Mouse (Mus musculus) liver, postnatal 0 days (tissue): ENCODE measurements around the gene Kiss1r. TPM values are rescaled to one million over a fixed set of nuclear protein-coding genes. Genes with fewer than 3 reads are reported as not detected.
A peak's percentile ranks its signal among the peaks of the same experiment; 100 is the strongest.

Experiments
- ATAC-seq: fragments of 200-750 bp; cut with Nextera tagmentation; 2 replicates; pipeline ENCODE4 v1.8.0; 2017; ENCODE audit warnings: mild to moderate bottlenecking, moderate library complexity
- DNase-seq: peaks from one replicate; pipeline ENCODE4 v3.0.0-alpha.2; 2016
- H3K27ac ChIP-seq: fragments of 300-500 bp; sonication (generic); 2 replicates; pipeline ENCODE4 v1.5.1; 2014; ENCODE audit warnings: antibody characterized with exemption, moderate library complexity, mild to moderate bottlenecking, low read depth
- H3K27me3 ChIP-seq: fragments of 300-500 bp; sonication (generic); 2 replicates; pipeline ENCODE4 v1.6.1; 2014; ENCODE audit warnings: low read length, control low read depth, mixed read lengths; ENCODE audit not compliant: insufficient read depth
- H3K36me3 ChIP-seq: fragments of 300-500 bp; sonication (generic); replicated peaks from 2 replicates; pipeline ENCODE4 v1.6.1; 2014; ENCODE audit warnings: mild to moderate bottlenecking, control low read depth, low read length, moderate library complexity, mixed read lengths; ENCODE audit not compliant: insufficient read depth
- H3K4me1 ChIP-seq: fragments of 300-500 bp; sonication (generic); 2 replicates; pipeline ENCODE4 v1.6.1; 2014; ENCODE audit warnings: antibody characterized with exemption, mild to moderate bottlenecking, control low read depth; ENCODE audit not compliant: insufficient read depth
- H3K4me2 ChIP-seq: fragments of 300-500 bp; sonication (generic); 2 replicates; pipeline ENCODE4 v1.6.1; 2014; ENCODE audit warnings: low read depth, mild to moderate bottlenecking, low read length, moderate library complexity, mixed read lengths
- H3K4me3 ChIP-seq: fragments of 300-500 bp; sonication (generic); 2 replicates; pipeline ENCODE4 v1.5.1; 2014; ENCODE audit warnings: low read depth, low read length
- H3K9ac ChIP-seq: fragments of 300-500 bp; sonication (generic); replicated peaks from 2 replicates; pipeline ENCODE4 v1.6.1; 2014; ENCODE audit warnings: mild to moderate bottlenecking, moderate library complexity
- H3K9me3 ChIP-seq: fragments of 300-500 bp; sonication (generic); 2 replicates; pipeline ENCODE4 v1.6.1; 2016; ENCODE audit warnings: mild to moderate bottlenecking, control low read depth, low read length, mixed read lengths
- CTCF ChIP-seq: sonication (generic); IDR thresholded peaks from 2 replicates; pipeline ENCODE4 v1.5.1; 2016; ENCODE audit warnings: antibody characterized with exemption, low read depth
- EP300 ChIP-seq: IDR thresholded peaks from 2 replicates; pipeline ENCODE4 v1.6.1; 2016; ENCODE audit warnings: antibody characterized with exemption, low read depth, mild to moderate bottlenecking
- WGBS: fragments of 180-500 bp; shearing (Covaris S2); extraction: QIAGEN DNeasy Blood & Tissue Kit; methylation state at CpG from one replicate; pipeline ENCODE4 v1.1.7; 2014; ENCODE audit not compliant: insufficient replicate concordance; 5-methylcytosine and 5-hydroxymethylcytosine counted together
- polyA plus RNA-seq: library from polyadenylated mRNA; unstranded; fragments of >200 nt; fragmentation: Nextera tagmentation; extraction: Ambion mirVana; gene quantifications from 2 replicates; pipeline ENCODE4 v1.2.1, GENCODE M21; 2015

Gene Kiss1r
- polyA plus RNA-seq, 1 experiment from 2014 or later = 0.34 TPM

DNA sequence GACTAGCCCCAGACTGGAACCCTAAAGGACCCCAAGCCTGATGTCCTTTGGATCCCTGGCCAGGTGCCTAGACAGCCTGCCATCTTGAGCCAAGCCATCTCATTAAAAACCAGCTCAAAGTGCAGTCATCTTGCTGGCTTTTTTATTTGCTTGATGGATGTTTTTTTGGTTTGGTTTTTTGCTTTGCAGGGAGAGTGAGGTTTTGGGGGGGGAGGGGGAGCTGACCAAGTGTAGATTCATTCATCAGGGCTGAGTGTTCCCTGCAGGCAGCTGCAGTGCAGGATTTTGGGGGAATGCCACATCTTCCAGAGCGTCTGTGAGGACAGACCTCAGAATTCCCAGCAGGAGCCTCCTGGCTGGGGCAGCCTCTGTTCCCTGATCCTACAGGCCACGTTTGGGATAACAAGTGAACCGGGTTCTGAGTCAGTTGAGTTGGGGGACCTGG is 52.4 kb downstream of the Kiss1r start:
- Histone ChIP-seq H3K27me3 (peaks cover 23% of the 10 kb centered on the region), H3K27ac (no peak overlapping the region), H3K36me3 (peaks cover 37% of the 10 kb centered on the region), H3K9ac (no peak overlapping the region), H3K4me1 (peaks cover 3% of the 10 kb centered on the region; the same call in 1 of the 2 replicates), H3K4me3 (no peak overlapping the region), H3K9me3 (no peaks in the 10 kb centered on the region), H3K4me2 (no peak overlapping the region)
- ATAC-seq = no peak
- WGBS = 26% methylated on average over 3 of the region's 3 CpGs
- DNase-seq = no peak
- TF ChIP-seq CTCF = no peak
- TF ChIP-seq EP300 = no peak

DNA sequence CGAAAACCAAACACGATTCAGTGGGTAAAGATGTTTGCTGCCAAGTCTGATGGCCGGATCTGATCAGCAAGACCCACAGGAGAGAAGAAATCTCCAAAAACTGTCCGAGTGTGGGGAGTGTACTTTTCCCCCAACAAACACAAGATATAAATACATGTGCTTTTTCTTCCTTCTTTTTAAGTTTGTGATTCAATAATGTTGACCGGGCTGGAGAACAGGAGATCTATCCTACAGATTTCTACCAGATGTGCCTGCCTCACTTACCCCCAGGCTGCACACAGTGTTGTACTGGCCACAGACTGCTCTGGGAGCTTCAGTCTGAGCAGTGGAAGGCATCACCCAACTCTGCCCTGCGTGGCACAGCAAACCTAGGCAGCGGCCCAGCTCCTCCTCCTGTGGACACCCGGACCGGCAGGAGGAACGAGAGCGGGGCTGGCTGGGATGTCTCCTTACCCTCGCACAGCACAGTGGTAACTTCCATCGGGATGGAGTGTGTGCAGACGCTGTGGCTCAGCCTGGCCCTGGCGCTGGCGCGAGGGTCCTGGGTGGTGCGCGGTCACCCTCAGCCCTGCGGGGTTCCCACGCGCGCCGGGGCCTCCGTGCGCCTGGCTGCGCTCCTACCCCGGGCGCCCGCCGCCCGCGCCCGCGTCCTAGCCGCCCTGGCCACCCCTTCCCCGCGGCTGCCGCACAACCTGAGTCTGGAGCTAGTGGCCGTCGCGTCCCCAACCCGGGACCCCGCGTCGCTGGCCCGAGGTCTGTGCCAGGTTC is 53.8 kb downstream of the Kiss1r start, which contains the start of gene Grin3b:
Grin3b (plus strand) TSS at position 301 of the 768 bp plus-strand sequence.
- Histone ChIP-seq H3K27ac (no peak within 1 kb of the TSS), H3K27me3 (peaks cover 23% of the 10 kb centered on the region), H3K4me3 (peak within 1 kb of the TSS; percentile 8; the same call in 1 of the 2 replicates), H3K36me3 (peaks cover 28% of the 10 kb centered on the region), H3K4me2 (peak within 1 kb of the TSS; percentile 40), H3K9me3 (no peaks in the 10 kb centered on the region), H3K4me1 (peaks cover 3% of the 10 kb centered on the region; the same call in 1 of the 2 replicates), H3K9ac (no peak within 1 kb of the TSS)
- 8% methylated on average over 43 of the region's 47 CpGs for WGBS
- TF ChIP-seq CTCF (no peak), EP300 (no peak)
- DNase-seq (no peak), ATAC-seq (no peak)

DNA sequence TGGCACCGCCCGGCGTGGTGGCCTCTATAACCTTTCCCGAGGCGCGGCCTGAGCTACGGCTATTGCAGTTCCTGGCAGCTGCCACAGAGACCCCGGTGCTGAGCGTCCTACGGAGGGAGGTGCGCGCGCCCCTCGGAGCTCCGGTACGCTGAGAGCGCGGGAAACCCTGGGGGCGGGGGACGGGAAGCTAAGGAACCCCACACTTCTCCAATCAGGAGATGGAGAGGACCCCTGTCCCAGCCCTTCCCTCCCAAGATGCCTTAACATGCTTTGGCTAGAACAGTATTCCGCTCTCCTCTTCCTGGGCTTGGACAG is 54.4 kb downstream of the Kiss1r start:
- Histone ChIP-seq H3K4me1 (peaks cover 3% of the 10 kb centered on the region; the same call in 1 of the 2 replicates), H3K27ac (no peak overlapping the region), H3K36me3 (peaks cover 28% of the 10 kb centered on the region), H3K27me3 (peaks cover 23% of the 10 kb centered on the region), H3K9me3 (no peaks in the 10 kb centered on the region), H3K4me3 (peak overlapping the region; percentile 8; the same call in 1 of the 2 replicates), H3K4me2 (peak overlapping the region; percentile 40), H3K9ac (no peak overlapping the region)
- no peak for DNase-seq
- WGBS = 7% methylated on average over 21 of the region's 21 CpGs
- no peak for TF ChIP-seq CTCF
- ATAC-seq = no peak

Other genes starting within 250 kb of the Kiss1r start
- gene Tpgs1, start 247.6 kb upstream of the Kiss1r start, polyA plus RNA-seq = 24.9 and 25.8 TPM in 2 replicates
- gene Cdc34, start 234.8 kb upstream of the Kiss1r start, polyA plus RNA-seq = 77.6 and 80.1 TPM in 2 replicates
- gene Gzmm, start 228.0 kb upstream of the Kiss1r start, polyA plus RNA-seq = 0.09 and 0.13 TPM in 2 replicates
- gene Bsg, start 212.5 kb upstream of the Kiss1r start, polyA plus RNA-seq = 979 and 1,075 TPM in 2 replicates
- gene Hcn2, start 200.3 kb upstream of the Kiss1r start, polyA plus RNA-seq = 0.04 and 0.06 TPM in 2 replicates
- gene Polrmt, start 170.4 kb upstream of the Kiss1r start, polyA plus RNA-seq = 9.9 and 12.6 TPM in 2 replicates
- not detected in 2 replicates for gene Fgf22, start 161.9 kb upstream of the Kiss1r start, polyA plus RNA-seq
- 28.2 and 34.1 TPM in 2 replicates for gene Rnf126, start 150.0 kb upstream of the Kiss1r start, polyA plus RNA-seq
- gene Fstl3, start 139.7 kb upstream of the Kiss1r start, polyA plus RNA-seq = 0.36 and 0.63 TPM in 2 replicates
- 5.0 and 7.2 TPM in 2 replicates for gene Prss57, start 126.0 kb upstream of the Kiss1r start, polyA plus RNA-seq
- 7.9 and 9.2 TPM in 2 replicates for gene Palm, start 123.4 kb upstream of the Kiss1r start, polyA plus RNA-seq
- 1.00 and 1.3 TPM in 2 replicates for gene Misp, start 96.0 kb upstream of the Kiss1r start, polyA plus RNA-seq
- 55.4 and 59.1 TPM in 2 replicates for gene Ptbp1, start 62.5 kb upstream of the Kiss1r start, polyA plus RNA-seq
- gene Prtn3, start 42.5 kb upstream of the Kiss1r start, polyA plus RNA-seq = 123 and 127 TPM in 2 replicates
- gene Plppr3, start 42.3 kb upstream of the Kiss1r start, polyA plus RNA-seq = 2.9 and 4.9 TPM in 2 replicates
- gene Elane, start 30.7 kb upstream of the Kiss1r start, polyA plus RNA-seq = 180 and 207 TPM in 2 replicates
- gene Cfd, start 26.1 kb upstream of the Kiss1r start, polyA plus RNA-seq = not detected in 2 replicates
- 13.5 and 14.3 TPM in 2 replicates for gene Med16, start 8.0 kb upstream of the Kiss1r start, polyA plus RNA-seq
- gene Gm26602, start 6.1 kb upstream of the Kiss1r start, polyA plus RNA-seq = 4.6 TPM in 1 of 2 replicates, not detected in the other
- 47.3 and 51.7 TPM in 2 replicates for gene R3hdm4, start 4.2 kb downstream of the Kiss1r start, polyA plus RNA-seq
- 4.5 and 5.5 TPM in 2 replicates for gene Arid3a, start 10.1 kb downstream of the Kiss1r start, polyA plus RNA-seq
- 40.7 and 41.2 TPM in 2 replicates for gene Wdr18, start 43.2 kb downstream of the Kiss1r start, polyA plus RNA-seq
- 0.05 TPM in 1 of 2 replicates, not detected in the other for gene Grin3b, start 53.7 kb downstream of the Kiss1r start, polyA plus RNA-seq
- gene Tmem259, start 67.4 kb downstream of the Kiss1r start, polyA plus RNA-seq = 13.2 and 14.5 TPM in 2 replicates
- 40.7 and 42.8 TPM in 2 replicates for gene Cnn2, start 71.6 kb downstream of the Kiss1r start, polyA plus RNA-seq
- gene Abca7, start 79.5 kb downstream of the Kiss1r start, polyA plus RNA-seq = 2.5 and 3.1 TPM in 2 replicates
- 12.1 and 14.2 TPM in 2 replicates for gene Arhgap45, start 99.7 kb downstream of the Kiss1r start, polyA plus RNA-seq
- gene Polr2e, start 122.8 kb downstream of the Kiss1r start, polyA plus RNA-seq = 57.0 and 58.3 TPM in 2 replicates
- gene Gpx4, start 130.2 kb downstream of the Kiss1r start, polyA plus RNA-seq = 537 and 560 TPM in 2 replicates
- gene Sbno2, start 188.6 kb downstream of the Kiss1r start, polyA plus RNA-seq = 7.4 and 8.7 TPM in 2 replicates
- gene Stk11, start 198.8 kb downstream of the Kiss1r start, polyA plus RNA-seq = 9.1 and 11.2 TPM in 2 replicates
- 537 and 576 TPM in 2 replicates for gene Atp5d, start 221.7 kb downstream of the Kiss1r start, polyA plus RNA-seq
- gene Cbarp, start 223.9 kb downstream of the Kiss1r start, polyA plus RNA-seq = 0.11 and 0.18 TPM in 2 replicates
- 3.0 and 4.3 TPM in 2 replicates for gene Midn, start 231.3 kb downstream of the Kiss1r start, polyA plus RNA-seq
- gene Cirbp, start 249.0 kb downstream of the Kiss1r start, polyA plus RNA-seq = 87.0 and 93.3 TPM in 2 replicates